Mouse (Mus musculus) stomach, postnatal 0 days (tissue): ENCODE data around the gene Flad1.

ENCODE experiments used
- CTCF ChIP-seq: IDR thresholded peaks from 2 replicates; pipeline ENCODE4 v1.5.1; 2016; ENCODE audit warnings: antibody characterized with exemption, low read depth, mild to moderate bottlenecking, moderate library complexity
- EP300 ChIP-seq: optimal IDR thresholded peaks from 2 replicates; pipeline ENCODE3; 2016; ENCODE audit warnings: antibody characterized with exemption

DNA sequence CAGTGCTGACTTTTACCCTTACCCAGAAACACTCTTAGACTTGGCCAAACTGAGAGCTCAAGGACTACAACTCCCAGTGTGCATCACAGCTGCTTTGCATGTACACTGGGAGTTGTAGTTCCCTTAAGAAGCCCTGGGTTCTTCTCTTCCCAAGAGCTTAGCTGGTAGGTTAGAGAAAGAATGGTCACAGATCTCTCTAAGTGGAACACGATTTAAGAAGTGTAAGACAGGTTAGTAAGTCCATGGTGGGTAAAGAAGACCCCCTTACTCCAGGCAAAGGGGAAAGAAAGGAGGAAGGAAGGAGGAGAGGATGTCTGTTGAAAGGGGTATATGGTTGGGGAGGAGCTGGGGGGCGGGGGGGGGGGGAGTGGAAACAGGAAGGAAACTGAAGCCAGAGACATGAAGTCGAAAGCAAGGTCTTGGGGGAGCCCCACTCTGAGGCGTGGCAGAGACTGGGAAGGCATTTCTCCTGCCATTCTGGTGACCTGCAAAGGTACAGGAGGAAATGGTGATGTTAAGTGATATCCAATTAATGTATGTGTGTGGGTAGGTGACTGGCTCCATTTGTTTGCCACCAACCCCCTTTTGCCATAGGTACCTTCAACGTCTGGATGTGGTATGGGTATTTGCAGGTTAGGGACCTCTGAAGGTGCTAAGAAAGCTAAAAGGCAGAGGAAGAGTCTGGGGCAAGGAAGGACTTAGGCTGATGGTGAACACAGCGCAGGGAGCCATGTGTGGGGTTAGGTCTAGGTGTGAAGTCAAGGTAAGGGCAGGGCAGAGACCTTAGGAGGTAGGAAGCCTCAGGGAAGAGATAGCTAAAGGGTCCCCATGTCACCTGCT is 22.5 kb downstream of the Flad1 start:
- no peak for TF ChIP-seq CTCF
- TF ChIP-seq EP300, result no peak
